Mouse (Mus musculus): ENCODE data around the gene Frem1.

DNA sequence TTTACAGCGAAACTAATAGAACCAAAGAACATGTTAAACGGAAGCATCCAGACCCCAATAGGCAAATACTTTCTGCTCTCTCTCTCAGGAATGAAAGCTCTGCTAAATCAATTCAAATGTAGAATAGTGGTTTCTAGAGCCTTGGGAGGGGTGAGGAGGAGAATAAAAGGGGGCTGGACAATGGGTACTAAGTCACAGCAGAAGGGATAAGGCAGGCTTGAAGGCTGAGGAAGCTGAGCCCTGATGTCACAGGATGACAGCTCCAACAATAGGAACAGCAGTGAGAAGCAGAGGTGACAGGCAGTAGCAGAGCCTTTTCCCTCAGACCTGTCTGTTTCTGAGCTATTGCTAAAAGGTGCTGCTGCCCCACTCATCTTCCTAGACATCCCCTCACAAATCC is 41.8 kb upstream of the Frem1 start:
- TF ChIP-seq CTCF (IDR thresholded peaks at IDR 0.05; ENCODE audit: insufficient read depth, low read depth, low read length): no peak
- TF ChIP-seq POLR2A (IDR thresholded peaks at IDR 0.05; ENCODE audit: insufficient read depth, low read depth, low read length): no peak
